Mouse (Mus musculus) right cerebral cortex, postnatal 10 days (tissue): ENCODE measurements around the gene Igfbp3.

Experiments
- DNase-seq, 2 experiments: peaks; one replicate each; pipeline ENCODE4 v3.0.0; 2021; ENCODE audit warnings: low spot score in 2 of 2

Gene Igfbp3

DNA sequence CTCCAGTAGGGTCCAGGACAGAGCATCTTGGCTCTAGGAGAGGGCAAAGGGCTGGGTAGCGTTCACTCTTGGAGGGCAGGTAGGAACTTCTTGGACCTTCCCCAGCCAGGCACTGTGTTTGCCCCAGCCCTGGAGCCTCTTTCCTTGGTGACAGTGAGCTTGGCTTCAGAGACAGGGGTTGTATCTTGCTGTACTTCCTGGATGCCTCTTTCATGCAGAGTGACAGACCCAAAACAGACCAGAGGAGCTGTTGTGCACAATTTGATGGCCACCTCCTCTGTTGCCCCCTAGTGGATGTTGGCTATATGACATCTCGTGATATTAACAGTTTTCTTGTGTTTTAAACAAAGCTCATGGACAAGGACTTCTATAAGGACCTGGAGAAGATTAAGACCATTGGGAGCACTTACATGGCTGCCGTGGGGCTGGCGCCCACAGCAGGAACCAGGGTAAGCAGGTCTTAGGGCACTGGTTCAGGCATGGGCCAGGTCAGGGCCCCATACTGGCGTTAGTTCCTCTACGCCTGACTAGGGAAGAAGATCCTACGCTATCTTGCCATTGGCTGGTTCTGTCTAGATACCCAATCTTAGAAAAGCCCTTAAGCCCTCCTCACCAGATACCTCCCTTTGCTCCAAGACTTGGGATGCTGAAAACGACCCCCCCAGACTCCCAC is 52.1 kb downstream of the Igfbp3 start:
- no peak for DNase-seq

DNA sequence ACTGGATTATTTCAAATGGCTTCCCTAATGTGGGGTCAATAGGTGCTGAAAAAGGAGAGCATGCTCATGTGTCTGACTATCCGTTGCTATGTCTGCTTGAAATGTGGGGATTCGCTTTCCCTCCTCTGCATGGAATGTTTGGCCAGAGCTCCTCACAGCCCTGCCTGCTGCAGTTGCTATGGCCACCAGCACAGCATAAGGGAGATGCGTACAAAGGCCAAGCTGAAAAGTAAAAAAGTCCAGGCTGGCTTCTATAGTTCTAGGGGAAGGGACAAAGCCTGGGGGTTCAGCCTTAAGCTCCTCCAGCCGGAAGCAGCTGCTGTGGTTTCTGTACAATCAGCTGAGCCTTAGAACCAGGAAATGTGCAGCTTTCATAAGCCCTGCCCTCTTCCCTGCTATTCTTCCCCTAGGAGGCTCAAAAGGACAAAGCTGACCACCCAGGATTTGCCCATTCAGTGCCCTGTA is 53.1 kb downstream of the Igfbp3 start:
- DNase-seq: no peak

DNA sequence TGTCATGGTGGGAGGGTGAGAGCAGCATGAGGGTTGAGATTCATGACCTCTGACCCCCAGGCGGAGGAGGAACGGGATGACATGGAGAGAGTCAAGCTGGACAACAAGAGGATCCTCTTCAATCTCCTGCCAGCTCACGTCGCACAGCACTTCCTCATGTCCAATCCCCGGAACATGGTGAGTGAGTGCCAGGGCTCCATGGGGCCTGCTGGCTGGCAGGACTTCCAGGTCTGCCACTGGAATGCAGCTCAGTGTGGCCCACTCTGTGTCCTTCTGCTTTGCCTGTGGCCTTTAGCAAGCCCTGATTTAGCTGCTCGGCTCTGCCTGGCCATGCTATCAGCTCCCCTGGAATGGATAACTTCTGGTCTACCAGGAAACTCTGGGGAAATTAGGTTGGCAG is 53.6 kb downstream of the Igfbp3 start:
- DNase-seq: no peak

DNA sequence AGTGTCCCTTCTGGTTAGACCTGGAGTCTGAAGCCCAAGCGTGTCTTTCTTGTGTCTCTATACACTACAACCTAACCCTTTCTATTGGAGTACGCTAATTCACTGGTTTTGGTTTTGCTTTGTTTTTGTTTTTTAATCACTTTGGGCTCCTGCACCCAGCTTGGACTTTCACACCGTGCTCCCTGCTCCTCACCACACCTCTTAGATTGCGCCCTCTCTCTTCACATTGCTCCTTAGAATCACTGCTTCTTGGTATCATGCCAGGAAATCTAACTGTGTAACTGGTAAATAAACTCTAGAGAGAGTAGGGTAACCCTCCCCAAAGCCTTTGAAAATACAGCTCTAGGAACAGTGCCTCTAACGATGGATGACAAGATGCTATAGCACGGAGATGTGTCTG is 55.5 kb downstream of the Igfbp3 start:
- DNase-seq: no peak

DNA sequence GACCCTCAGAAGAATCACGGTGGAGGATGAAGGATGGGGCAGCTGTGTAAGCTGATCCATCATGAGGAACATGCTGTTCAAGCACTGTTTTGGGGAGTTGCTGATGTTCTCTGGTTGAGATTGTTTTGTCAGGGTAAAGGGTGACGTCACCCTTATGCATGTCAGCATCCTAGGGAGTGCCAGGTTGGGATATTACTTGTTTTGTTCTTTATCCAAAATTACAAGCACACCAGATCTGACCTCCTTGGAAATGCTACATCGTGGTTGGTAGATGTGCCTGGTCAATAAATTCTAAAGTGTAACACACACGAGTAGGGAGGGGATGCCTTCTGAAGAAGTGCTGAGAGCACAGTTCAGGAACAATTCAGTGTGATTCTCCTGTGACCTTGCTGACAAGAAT is 57.3 kb downstream of the Igfbp3 start:
- DNase-seq: no peak
